Mouse (Mus musculus) layer of hippocampus, adult 11-12 months (tissue): ENCODE data around the gene Camk1d.

Source experiments
- DNase-seq: peaks from one replicate; pipeline ENCODE4 v3.0.0; 2022; ENCODE audit warnings: low spot score

Camk1d gene

GRCm38 (mm10) chr2:5709911-5710310 is 4.4 kb downstream of the Camk1d start:
- no peak for DNase-seq

DNA sequence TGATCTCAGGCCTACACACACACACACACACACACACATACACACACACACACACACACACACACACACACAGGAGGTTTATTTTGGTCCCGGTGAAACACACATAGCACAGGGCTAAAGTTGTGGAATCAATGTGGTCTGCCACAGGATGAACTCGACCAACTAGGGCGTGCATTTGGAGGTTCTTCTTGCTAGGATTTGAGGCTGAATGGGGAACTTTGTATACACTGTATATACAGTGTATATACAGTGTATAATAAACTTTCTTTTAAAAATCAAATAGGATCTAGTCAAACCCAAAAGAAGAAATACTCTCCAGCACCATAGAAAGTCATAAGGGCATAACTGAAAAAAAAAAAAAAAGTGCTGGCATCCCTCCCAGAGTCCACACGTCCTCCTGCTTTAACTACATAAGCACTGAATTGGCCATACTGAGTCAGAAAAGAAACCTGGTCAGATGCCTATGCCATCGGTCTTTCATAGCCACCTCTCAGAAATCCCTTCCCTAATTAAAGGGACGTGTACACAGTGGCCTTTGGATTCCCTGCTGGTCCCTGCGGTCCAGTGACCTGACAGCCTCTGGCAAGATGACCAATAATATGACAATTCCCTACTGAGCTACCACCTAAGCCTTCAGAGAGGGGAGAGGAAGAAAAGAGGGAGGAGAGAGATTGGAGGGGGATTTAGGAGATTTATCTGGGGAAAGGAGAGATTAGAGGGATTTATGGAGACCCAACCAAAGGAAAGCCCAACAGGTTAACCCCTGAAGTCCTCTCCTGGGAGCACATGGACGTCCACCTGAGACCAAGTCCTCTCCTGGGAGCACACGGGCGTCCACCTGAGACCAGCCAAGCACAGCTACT is 6.2 kb downstream of the Camk1d start:
- DNase-seq: no peak

- DNase-seq: no peak
These were observed 7.7 kb downstream of the Camk1d start for GRCm38 (mm10) chr2:5706618-5707017.

DNA sequence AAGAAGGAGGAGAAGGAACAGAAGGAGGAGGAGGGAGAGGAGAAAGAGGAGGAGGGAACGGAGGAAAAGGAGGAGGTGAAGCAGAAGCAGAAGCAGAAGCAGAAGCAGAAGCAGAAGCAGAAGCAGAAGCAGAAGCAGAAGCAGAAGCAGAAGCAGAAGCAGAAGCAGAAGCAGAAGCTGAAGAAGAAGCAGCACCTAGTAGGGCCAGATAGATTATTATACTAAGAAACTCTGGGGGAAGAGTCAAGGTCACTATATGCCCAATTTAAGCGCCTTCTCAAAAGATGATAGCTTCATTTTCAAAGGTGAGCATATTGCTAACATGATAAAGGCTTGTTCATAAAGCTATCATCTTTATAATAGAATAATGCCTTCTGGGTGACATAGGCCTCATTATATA is 11.9 kb downstream of the Camk1d start:
- DNase-seq: no peak

DNA sequence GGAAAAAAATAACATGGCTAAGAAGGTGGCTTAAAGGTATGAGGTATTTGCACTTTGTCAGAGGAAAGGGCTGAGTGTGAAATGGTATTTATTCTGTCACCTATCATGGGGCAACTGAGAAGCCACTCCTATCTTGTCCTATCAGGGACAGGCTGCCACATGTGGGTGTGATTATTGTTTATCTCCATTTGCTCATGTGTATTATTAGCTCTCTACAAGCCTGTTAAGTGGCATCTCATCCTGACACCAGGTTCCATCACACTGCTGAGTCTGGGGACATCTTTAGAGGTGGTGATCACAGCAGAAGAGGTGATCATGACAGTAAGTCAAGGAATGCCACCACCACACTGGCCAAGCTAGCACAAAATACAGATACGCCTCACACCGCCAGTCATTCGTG is 13.4 kb downstream of the Camk1d start:
- no peak for DNase-seq

- DNase-seq: no peak
These were observed 15.9 kb downstream of the Camk1d start for GRCm38 (mm10) chr2:5698451-5698850.

- DNase-seq: no peak
These were observed 20.2 kb downstream of the Camk1d start for GRCm38 (mm10) chr2:5694094-5694493.

DNA sequence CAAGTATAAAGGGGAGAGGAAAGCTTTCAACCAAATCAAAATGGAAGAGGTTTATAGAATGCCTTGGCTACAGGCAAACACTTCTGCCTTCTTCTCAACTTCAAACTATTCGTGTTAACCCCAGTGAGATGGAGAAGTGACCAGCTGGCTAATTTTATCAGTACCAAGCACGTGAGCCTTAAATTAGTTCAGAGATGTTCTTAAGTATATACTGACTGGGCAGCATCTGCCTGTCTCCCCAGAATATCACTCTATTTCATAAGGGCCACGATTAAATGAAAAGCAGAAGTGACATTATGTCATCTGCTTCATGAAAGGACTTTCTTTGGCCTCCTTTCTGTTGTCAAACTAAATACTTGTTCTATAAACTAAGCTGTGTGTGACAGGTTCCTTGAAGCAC is 22.6 kb downstream of the Camk1d start:
- DNase-seq: no peak

GRCm38 (mm10) chr2:5683366-5683765 is 30.9 kb downstream of the Camk1d start:
- DNase-seq: peak; percentile 48

- no peak for DNase-seq
These were observed 32.4 kb downstream of the Camk1d start for GRCm38 (mm10) chr2:5681909-5682308.

DNA sequence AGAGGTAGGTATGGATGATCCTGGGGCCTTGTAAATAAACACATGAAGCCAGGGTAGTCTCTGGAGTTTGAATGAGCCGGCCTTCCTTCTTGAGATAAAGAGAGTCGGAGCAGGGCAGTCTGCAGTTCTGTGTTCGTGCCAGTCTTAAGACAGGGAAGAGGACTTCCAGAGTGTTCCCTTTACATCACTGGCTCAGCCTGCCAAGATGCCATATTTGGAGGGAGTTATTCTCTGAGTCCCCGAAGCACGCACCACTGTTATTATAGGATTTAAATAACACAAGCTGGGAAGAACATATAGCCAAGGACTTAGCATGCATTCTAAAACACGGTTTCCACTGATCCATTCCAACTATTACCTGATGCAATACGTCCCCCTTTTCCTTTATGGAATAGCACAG is 33.0 kb downstream of the Camk1d start:
- DNase-seq: no peak

GRCm38 (mm10) chr2:5679055-5679454 is 35.3 kb downstream of the Camk1d start:
- DNase-seq: no peak

DNA sequence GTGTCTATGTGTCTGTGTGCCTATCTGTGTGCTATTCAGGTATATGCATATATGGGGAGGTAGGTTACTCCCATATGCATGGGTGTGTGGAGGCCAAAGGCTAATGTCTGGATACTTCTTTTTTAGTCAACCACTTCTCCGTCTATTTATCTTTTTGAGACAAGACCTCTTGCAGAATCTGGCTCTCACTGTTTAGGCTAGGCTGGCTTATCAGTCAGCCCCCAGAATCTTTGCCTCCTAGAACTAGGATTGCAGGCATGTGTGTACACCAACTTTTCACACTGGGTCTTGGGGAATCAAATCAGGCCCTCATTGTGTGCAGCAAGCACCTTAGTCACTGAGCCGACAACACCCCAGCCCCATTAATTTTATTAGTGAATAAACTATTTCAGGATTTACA is 36.8 kb downstream of the Camk1d start:
- no peak for DNase-seq

- no peak for DNase-seq
These were observed 37.5 kb downstream of the Camk1d start for GRCm38 (mm10) chr2:5676786-5677185.

DNA sequence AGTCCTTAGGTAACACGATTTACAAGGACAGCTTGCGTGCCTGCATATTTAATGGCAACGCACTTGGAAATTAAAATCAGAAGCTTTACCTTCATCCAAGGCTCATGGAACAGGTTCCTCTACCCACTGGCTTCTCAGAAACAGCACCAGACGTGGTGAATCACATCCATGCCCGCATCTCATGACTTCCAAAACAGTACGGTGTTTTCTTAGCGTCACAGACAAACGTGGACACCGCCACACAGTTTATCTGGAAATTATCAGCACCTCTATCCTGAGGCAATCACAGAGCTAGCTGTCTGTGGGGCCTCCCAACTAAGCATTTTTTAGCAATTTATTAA is 38.2 kb downstream of the Camk1d start:
- DNase-seq: no peak

- DNase-seq: peak; percentile 74
These were observed 38.7 kb downstream of the Camk1d start for GRCm38 (mm10) chr2:5675431-5676142.

GRCm38 (mm10) chr2:5674512-5674911 is 39.8 kb downstream of the Camk1d start:
- DNase-seq: no peak

DNA sequence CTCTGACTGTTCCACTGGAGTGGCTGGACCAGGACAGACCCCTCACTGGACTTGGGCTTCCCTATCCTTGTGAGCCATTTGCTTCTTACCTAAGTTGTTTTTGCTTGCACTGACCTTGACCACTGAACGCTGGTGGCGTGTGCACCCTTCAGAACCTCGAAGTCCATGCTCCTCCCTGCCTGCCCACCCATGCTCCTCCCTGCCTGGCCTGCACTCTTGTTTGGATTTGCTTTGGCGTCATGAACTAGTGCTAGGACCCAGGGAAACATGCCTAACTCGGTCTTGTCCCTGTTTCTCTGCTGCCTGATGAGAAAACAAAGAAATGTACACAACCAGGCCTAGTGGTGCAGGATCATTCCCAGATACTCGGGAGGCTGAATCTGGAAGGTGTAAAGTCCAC is 40.5 kb downstream of the Camk1d start:
- DNase-seq: no peak

DNA sequence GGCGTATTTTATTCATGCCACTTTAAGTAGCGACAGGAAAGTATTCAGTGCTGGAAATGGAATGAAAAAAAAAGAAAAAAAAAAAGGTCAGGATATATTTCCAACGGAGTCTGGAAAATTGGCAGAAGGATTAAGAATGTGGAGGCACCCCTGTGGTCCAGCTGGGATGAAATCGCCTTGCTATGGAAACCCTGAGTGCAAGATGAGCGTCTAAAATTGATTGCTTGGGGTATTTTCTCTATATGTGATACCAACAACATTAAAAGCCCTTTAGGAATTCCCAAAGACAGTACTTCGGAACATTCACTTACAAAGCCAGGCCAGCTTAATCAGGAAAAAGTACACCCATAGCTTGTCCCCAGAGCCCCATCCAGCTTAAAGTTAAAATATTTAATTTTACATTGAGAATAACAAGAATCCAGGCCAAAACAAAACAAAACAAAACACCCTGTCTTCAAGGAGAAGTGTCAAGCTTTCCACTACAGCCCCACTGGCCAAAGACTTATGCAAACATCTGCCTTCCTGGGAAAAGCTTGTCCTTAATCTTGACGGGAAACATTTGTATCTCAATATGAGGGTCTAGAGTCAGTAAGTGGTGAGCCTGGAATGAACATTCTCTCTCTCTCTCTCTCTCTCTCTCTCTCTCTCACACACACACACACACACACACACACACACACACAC is 41.3 kb downstream of the Camk1d start:
- DNase-seq: no peak

DNA sequence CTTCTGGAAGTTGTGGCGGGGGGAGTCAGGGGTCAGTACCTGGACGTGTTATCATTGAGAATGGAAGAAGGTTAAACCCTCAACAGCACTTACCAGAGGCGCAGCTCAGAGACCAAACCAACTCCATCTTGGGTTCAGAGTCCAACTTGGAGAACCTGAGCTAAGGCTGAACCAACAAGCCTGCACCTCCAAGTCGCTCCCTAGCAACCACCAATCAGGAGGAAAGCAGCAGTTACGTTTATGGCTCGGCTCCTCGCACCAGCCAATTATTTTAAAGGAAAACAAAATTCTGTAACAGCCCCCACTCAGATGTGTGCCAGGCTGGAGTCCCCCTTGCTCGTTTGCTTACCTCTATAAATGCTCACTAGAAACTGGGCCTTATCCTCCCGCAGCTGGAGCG is 44.2 kb downstream of the Camk1d start:
- DNase-seq: no peak

GRCm38 (mm10) chr2:5669498-5670040 is 44.7 kb downstream of the Camk1d start:
- DNase-seq: no peak

- DNase-seq: no peak
These were observed 45.4 kb downstream of the Camk1d start for GRCm38 (mm10) chr2:5668940-5669339.

GRCm38 (mm10) chr2:5663499-5663898 is 50.8 kb downstream of the Camk1d start:
- no peak for DNase-seq
